Mouse (Mus musculus): ENCODE results near the gene Uqcrc2.

Uqcrc2 gene

DNA sequence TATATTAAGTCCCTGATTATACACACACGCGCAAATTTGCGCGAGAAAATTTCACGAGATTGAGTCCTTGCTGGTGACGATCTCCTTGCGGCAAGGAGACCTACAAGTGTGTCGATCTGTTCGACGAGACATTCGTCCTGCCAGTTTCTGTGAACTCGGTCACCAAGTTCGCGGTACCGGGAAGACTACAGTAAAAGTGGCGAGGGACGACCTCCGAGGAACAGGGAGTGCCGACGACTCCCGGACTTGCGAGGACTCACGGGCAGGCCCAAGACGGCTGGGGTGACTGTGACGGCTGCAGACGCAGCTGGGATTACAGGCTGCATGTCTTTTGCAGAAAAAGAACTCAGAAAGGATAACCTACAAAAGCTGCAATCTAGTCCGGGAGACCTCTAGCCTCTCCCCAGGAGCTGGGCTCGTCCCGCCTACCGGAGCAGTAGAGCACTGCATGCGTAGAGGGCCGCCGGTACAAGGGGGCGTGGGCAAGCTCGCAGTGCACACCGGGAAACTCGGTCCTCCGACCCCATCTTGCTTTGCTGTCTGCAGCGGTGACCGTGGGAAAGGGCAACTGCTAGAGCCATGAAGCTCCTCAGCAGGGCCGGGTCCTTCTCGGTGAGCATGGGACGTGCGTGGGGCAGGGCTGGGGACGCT, at the start of gene Uqcrc2:
Uqcrc2 (plus strand) TSS at position 466 of the 651 bp plus-strand sequence.
- peak; percentile 80 for DNase-seq

DNA sequence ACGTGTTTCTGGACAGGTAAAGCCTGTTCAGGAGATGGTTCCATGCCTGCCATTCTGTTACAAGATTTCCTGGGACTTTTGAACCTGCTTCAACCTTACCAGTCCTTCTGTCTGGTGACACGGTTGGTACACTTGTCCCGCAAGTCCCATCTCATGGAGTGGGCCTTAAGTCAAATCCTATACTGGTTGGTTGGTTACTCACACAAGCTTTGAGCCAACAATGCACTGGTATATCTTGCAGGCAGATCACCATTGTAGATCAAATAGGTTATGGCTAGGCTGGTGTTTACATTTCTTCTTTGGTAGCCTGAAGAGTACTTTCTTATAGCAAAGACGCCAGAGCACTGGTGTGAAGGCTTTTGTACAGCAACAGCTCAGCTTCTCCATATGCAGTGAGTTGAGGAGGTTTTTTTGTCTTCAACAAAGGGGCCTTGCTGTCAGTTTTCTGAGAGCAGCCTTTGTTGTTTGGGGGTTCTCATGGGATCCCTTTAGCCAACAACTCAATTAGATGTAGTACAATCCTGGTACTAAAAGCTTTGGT, 37.7 kb upstream of the Uqcrc2 start:
- no peak for DNase-seq

DNA sequence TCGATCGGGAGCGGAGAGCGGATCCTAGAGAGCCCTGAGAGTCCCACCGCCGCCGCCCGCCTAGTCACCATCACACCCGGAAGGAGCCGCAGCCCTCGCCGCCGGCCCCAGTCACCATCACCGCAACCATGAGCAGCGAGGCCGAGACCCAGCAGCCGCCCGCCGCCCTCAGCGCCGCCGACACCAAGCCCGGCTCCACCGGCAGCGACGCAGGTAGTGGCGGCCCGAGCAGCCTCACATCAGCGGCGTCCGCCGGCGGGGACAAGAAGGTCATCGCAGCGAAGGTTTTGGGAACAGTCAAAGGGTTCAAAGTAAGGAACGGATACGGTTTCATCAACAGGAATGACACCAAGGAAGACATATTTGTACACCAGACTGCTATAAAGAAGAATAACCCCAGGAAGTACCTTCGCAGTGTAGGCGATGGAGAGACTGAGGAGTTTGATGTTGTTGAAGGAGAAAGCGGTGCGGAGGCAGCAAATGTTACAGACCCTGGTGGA, 37.2 kb upstream of the Uqcrc2 start:
- peak; percentile 14 for DNase-seq

DNA sequence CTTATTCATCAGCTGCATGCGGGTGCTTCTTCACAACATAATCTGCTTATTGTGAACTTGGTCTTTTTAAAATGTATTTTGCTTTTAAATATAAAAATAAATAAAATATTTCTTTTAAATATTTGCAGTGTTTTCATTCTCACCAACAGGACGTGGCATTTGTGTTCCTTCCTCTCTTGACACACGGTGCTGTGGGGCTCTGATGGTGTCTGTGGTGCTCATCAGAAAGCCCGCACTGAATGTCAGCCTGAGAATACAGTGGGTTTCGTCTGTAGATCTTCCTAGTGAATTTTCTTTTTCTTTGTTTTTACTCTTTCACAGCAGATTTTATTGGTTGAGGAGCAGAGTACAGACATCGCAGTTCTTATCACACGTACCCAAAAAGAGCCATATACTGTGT, 36.6 kb upstream of the Uqcrc2 start:
- DNase-seq: no peak

DNA sequence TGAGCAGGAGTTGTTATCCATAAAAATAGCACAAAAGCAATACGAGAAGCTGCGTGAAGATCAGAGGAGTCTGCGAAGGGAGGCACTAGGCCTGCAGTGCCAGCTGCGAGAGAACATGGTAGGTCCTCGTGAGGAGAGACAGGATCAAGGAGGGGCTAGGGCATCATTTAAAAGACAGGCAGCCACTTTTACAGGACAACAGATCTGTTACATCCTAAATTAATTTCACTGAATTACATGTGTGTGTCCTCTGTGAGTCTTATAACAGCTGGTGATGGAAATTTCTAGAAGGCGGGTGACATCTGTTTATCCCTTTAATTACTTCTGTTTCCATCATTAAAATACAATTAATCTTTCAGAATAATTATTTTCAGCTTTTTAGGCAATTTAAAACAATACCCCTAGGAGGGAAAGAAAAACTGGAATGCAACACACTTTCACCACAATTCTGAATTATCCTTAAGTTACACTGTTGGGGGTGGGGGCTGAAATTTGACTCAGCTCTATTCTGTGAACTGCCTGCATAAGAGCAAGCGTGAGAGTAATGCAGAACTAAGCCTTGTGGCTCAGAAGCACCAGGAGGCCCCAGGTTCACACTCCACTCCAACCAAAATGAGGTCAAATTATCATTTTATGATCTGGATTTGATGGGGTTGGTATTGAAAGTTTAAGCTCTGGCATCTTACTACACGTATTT, 14.8 kb upstream of the Uqcrc2 start:
- DNase-seq: no peak

DNA sequence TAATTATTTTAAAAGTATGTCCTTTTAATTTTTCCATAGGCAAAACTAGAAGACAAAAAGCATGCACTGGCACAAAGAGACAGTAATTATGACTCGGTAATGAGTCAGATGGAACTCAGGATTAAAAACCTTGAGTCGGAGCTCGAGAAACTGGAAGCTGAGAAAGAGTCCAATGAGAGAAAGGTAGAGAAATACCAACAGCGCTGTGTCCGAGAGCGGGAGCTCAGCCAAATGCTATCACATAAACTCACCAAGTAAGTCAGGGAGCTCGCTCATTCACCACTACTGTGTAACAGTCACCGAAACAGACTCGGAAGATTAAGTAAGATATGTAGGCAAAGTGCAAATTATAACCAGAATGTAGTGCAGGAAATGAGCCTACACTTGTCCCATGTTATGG, 14.1 kb upstream of the Uqcrc2 start:
- DNase-seq: no peak

DNA sequence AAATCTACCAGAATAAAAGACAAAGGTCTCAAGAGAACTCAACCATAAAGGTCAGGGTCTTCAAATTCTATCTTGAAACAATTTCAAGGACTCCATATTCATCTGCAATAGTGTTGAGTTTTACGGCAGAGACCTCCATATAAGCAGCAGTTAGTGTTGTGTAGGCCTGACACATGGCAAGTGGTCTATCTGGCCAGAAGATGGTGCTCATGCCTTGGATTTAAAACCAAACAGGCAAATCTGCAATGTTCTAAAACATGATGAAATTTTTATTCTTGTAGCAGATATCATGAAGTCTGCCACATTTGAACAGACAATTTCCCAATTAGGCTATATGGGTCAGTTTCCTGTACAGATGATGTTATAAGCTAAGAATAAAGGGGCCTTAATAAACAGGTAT, 2.5 kb upstream of the Uqcrc2 start:
- no peak for DNase-seq

DNA sequence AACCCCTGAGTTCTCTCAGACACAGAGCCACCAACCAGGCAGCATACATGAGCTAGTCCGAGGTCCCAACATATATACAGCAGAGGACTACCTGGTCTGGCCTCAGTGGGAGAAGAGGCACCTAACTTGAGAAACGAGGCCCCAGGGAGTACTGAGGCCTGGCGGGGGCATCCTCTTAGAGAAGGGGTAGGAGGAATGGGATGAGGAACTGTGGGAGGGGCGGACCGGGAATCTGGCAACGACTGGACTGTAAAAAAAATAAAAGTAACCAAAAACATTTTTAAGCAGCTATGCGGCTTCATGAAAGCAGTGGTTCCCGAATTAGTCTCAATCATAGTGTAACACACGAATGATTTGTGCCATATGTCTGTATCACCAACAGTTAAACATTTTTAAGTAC, 675 bp upstream of the Uqcrc2 start:
- DNase-seq: peak; percentile 7

DNA sequence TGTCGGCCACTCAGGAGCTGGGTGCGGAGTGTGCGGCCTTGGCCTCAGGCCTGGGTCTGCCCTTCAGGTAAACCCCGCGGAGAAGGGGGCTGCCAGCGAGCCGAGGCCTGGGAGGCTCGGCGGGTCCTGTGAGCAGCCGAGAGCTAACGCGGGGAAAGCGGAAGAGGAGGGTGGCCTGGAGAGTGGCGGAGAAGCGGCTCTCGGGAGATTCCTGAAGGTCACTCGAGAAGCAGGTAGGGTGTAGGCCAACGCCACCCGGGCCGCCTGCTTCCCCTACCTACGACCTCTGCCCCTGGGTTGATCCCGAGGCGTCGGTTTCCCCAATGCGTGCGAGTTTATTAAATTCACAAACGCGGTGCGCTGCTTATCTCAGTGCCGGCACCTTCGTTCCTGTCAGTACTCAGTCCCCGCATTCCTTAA, 396 bp downstream of the Uqcrc2 start:
- DNase-seq: no peak

DNA sequence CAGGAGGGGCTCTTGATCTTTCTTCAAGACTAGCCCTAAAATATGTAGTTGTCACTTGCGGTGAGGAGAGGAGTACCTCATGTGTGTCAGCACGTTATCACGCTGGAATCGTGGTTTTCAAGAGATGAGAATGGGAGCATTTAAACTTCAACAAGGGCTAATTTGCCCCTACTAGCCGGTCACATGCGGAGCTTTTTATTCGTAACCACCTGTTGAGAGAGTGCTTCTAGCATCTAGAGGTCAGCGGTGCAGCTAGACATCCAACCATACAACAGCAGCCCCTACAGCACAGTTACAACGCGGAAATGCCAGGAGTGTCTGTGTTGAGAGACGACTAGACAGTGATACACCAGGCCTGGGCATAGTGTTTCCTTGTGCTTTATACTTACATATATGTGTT, 845 bp downstream of the Uqcrc2 start:
- DNase-seq: no peak

DNA sequence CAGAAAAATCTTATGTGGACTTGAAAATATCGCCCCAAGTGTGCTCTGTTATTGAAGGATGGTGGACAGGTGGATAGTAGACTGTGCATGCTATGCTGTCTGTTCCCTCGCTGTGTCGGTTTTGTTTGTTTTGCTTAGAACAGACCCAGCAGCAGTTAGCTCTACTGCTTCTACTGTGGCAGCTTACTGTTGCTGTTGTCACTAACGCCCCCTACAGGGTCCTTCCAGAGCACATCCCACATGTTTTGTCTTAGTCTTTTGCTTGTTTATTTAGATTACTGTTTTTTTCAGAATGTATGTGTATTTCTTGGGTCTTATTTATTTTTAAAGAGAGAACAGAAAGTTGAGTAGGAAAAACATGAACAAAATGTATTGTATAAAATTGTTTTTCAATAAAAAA, 8.2 kb downstream of the Uqcrc2 start:
- no peak for DNase-seq

DNA sequence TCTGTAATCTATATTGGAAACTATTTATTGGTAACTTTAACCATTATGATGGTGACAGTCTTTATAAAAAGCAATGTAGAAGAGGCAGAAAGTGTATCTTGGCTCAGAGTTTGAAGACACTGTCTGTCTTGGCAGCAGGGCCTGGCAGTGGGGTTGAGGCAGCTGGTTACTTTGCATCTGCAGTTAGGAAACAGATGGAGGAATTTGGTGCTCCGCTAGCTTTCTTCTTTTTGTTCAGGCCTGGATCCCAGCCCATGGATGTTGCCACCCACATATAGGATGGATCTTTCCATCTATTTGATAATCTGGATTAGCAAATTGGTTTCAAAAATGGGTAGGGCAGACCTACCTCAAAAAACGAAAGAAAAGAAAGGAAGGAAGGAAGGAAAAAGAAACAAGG, 12.9 kb downstream of the Uqcrc2 start:
- no peak for DNase-seq

DNA sequence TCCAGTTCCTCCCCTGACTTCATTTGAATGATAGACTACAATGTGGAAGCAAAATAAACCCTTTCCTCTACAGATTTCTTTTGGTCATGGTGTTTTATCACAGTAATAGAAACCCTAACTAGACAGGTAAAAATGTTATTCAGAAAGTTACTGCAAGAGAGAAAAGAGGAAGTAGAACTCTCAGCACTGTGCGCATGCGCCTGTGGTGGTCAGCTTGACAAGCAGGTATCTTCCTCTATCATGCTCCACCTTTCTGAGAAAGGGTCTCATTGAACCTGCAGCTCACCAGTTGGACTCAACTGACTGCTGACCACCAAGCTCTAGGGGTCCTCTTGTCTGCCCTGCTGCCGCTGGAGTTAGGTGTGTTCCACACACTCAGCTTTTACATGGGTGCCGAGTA, 27.1 kb downstream of the Uqcrc2 start:
- no peak for DNase-seq

DNA sequence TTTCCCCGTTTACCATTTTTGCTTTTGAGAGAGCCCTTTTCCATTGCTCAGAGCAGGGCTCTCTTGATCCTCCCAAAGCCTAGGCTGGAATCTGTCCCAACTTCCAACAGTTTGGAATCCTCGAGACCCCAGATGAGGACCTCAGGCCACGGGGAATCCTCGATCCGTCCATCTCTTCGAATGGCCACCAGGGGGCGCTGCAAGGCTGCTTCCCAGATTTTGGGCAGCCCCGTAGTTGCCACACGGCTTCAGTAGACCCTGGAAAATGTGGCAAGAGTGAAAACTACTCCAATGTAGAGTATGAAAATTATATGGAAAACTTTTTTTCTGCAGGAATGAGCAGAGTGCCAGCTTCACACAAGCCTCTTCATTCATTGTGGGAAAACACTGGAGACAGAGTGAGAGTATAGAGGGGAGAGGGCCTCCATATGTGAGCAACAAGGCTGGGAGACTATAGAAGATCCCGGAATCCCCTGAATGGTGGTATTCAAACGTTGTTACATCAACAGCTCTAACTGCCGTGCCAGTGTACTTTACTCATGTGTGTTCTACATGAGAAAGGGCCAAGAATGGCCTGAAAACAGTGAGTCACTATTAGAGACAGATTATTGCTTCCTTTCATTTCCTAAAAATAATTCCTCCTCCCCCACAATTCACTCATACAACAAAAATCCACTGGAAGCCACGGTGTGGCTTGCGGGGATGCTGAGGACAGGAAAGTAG, 35.3 kb downstream of the Uqcrc2 start, which contains the start of gene Pdzd9:
Pdzd9 (minus strand) TSS at position 191 of the 723 bp plus-strand sequence.
- DNase-seq: peak; percentile 47

DNA sequence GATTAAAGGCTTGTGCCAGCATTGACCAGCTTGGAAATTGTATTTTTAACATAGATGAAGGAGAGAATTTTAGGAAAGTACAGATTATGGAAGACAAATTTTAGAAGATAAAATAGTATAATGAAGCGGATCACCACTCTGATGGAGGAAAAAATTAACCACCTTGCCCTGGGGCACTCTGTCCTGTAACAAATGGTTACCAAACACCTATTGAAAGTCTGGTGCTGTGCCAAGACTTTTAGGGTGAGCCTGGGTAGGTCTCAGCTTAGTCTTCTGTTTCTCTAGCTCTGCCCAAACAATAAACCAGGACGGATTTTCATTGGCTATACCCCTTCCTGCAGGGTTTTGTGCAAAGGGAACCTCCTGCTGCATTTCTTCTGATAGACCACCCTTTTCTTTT, 36.3 kb downstream of the Uqcrc2 start:
- no peak for DNase-seq

DNA sequence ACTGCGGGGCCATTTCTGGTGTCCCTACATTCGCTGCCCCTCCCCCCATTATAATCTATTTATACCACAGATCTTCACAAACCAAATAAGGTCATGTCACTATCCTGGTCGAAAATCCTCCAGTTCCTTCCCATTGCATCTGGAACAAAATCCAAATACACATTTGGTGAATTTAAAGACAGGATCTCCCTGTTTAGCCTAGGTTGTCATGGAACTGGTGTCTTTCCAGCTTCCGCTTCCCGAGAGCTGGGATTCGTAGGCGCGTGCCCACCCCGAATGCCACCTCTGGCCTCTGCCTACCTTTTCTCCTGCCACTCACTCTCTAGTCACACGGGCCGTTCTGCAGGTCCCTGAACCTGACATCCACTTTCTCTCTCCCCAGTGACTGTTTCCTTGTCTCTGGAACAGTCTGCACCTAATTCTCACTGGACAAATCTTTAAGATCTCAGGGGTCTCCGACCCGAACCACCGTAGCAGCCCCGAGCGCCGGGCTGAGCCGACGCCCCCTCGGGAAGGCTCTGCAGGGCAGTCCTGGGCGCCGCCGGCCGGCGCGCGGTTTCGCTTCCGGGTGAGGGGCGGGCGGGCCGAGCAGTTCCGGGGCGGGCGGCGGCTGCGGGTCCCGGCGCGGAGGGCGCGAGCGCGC, 42.1 kb downstream of the Uqcrc2 start, which contains the start of gene Mosmo:
Mosmo (plus strand) TSS at position 618 of the 643 bp plus-strand sequence.
- DNase-seq: peak; percentile 66

DNA sequence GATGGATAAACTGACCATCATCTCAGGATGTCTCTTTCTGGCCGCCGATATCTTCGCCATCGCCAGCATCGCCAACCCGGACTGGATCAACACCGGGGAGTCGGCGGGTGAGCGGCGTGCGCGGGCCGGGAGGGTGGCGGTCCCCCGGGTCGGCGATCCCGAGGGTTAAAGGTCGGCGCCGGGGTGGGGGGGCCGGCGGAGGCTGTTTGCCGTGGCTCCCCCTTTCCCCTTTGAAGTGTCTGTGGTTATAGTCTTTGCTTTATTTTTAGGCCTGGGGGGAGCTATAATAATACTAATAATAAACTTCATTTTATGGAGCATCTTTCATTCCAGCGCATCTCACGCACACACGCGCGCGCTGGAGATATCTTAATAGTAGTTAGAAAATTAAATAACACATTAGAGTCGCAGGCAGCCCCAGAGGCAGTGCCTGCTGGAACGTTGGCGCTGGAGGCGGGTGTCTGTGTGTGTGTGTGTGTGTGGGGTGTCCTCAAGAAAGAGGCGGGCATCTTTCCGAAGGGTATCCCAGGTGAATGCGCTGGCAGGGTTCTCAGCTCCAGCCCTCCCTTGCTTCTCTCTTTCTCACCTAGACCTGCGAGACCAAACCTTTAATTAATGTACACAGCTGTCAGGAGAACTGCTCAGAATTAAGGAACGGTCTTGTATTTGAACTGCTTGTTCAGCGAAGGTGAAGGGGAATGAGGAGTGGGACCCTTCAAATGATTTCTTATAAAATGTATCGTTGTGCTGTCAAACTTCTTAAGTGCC, 43.0 kb downstream of the Uqcrc2 start:
- peak; percentile 50 for DNase-seq

DNA sequence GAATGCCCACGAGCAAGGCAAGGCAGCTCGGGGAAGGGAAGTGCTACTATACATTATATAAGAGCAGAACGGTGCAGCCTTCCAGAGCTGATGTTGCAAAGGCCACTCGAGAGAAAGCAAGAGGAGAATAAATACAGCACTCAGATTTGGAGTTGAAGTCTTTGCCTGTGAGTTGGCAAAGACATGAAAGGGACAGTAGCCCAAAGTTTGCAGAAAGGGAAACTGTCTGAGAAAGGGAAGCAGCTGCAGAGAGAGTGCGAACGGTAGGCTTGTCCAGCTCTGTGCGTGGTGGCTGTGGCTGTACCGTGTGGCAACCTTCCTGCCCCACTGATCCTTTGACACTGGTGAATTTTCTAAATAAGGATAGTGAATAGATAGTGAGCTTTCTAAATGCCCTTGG, 44.0 kb downstream of the Uqcrc2 start:
- no peak for DNase-seq

DNA sequence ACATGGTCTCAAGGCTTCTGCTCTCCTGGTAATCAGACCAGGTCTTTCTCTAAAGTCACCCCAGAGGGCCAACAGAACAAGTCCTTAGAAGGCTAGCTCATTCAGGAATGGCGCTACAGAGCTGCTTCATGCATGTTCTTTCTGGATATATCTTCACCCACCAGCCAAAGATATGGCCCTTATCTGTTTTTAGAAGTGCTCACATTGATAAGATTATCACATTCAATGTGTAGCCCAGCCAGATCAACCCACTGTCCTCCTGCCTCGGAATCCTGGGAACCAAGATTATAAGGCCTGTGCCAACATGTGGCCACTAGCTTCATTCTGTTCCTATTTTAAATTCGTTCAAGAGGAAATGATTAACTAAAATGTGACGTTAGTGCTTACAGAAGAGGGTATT, 47.0 kb downstream of the Uqcrc2 start:
- DNase-seq: no peak

DNA sequence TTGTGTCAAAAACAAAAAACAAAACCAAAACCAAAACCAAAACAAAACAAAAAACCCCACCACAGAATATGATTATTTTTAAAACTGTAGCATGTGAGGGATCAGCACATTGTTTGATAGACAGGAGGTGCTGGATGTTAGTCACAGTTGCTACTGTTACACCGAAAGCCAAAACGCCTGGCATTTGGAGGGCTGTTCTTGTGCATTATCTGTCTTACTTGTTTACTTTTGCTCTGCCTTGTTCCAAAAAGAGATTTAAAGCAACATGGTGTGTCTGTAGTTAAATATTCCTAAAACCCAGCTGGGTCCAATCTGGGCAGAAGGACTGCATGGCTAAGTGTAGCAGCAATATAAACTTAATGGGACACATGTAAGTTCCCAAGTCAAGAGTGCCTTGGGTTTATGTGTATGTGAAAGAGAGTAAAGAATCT, 49.8 kb downstream of the Uqcrc2 start:
- no peak for DNase-seq

DNA sequence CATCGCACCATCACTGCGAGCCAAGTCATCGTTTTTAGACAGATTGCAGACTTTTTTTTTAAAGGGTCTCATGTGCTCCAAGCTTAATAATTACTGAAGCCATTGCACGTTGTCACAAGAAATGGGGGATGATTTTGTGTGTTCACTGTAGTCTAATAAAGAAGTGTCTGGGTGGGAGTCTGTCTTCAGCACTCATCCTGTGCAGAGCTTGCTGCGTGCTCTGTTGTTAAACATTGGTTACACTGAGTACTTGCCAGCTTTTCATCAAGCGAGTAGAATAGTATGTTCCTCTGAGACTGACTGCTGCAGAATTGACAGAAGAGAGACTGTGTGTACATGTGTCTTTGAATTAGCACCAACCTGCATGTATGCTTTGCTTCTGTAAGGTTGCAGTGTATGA, 50.3 kb downstream of the Uqcrc2 start:
- DNase-seq: no peak

DNA sequence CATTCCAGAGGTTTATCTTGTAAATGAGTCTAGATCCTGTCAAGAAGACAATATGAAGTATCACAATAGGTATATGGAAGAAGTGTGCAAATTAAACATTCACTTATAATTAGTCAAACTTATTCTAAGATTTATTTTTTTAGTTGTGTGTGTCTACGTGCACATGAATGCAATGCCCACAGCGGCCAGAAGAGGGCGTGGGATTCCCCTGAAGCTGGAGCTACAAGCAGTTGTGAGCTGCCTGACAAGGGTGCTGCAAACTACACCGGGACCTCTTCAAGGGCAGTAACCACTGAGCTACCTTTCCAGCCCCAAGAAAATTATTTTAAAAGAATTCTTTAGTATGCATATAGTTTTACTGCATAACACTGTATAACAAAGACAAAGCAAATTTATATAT, 55.7 kb downstream of the Uqcrc2 start:
- DNase-seq: no peak

Data from cerebellum, adult 11-12 months (tissue).